Mouse (Mus musculus): ENCODE data around the gene Dip2c. TPM values are rescaled to one million over a fixed set of nuclear protein-coding genes. Genes with fewer than 3 reads are reported as not detected.

Dip2c gene
- total RNA-seq, 1 experiment from 2014 or later: 5.7 TPM

- no peak for ATAC-seq (replicated peaks in 1 of 2; ENCODE audit: insufficient read depth in 1 of 2, low FRiP score in 2 of 2, low TSS enrichment in 1 of 2, low read depth in 1 of 2, poor library complexity in 2 of 2, severe bottlenecking in 2 of 2)
Observed at GRCm38 (mm10) chr13:9568852-9569251, 292.5 kb downstream of the Dip2c start.

- no peak for ATAC-seq (replicated peaks in 1 of 2; ENCODE audit: insufficient read depth in 1 of 2, low FRiP score in 2 of 2, low TSS enrichment in 1 of 2, low read depth in 1 of 2, poor library complexity in 2 of 2, severe bottlenecking in 2 of 2)
Observed at GRCm38 (mm10) chr13:9576686-9577085, 300.4 kb downstream of the Dip2c start.

- ATAC-seq (replicated peaks in 1 of 2; ENCODE audit: insufficient read depth in 1 of 2, low FRiP score in 2 of 2, low TSS enrichment in 1 of 2, low read depth in 1 of 2, poor library complexity in 2 of 2, severe bottlenecking in 2 of 2): no peak
Observed at GRCm38 (mm10) chr13:9578456-9578855, 302.1 kb downstream of the Dip2c start.

GRCm38 (mm10) chr13:9581821-9582220 lies 305.5 kb downstream of the Dip2c start:
- ATAC-seq (replicated peaks in 1 of 2; ENCODE audit: insufficient read depth in 1 of 2, low FRiP score in 2 of 2, low TSS enrichment in 1 of 2, low read depth in 1 of 2, poor library complexity in 2 of 2, severe bottlenecking in 2 of 2): no peak

- no peak for ATAC-seq (replicated peaks in 1 of 2; ENCODE audit: insufficient read depth in 1 of 2, low FRiP score in 2 of 2, low TSS enrichment in 1 of 2, low read depth in 1 of 2, poor library complexity in 2 of 2, severe bottlenecking in 2 of 2)
Observed at GRCm38 (mm10) chr13:9583579-9583978, 307.3 kb downstream of the Dip2c start.

GRCm38 (mm10) chr13:9599334-9600096 lies 323.2 kb downstream of the Dip2c start:
- no peak for ATAC-seq (replicated peaks in 1 of 2; ENCODE audit: insufficient read depth in 1 of 2, low FRiP score in 2 of 2, low TSS enrichment in 1 of 2, low read depth in 1 of 2, poor library complexity in 2 of 2, severe bottlenecking in 2 of 2)

GRCm38 (mm10) chr13:9601350-9601749 lies 325.0 kb downstream of the Dip2c start:
- ATAC-seq (replicated peaks in 1 of 2; ENCODE audit: insufficient read depth in 1 of 2, low FRiP score in 2 of 2, low TSS enrichment in 1 of 2, low read depth in 1 of 2, poor library complexity in 2 of 2, severe bottlenecking in 2 of 2): no peak

- no peak for ATAC-seq (replicated peaks in 1 of 2; ENCODE audit: insufficient read depth in 1 of 2, low FRiP score in 2 of 2, low TSS enrichment in 1 of 2, low read depth in 1 of 2, poor library complexity in 2 of 2, severe bottlenecking in 2 of 2)
Observed at GRCm38 (mm10) chr13:9611229-9611628, 334.9 kb downstream of the Dip2c start.

GRCm38 (mm10) chr13:9632684-9633083 lies 356.4 kb downstream of the Dip2c start:
- no peak for ATAC-seq (replicated peaks in 1 of 2; ENCODE audit: insufficient read depth in 1 of 2, low FRiP score in 2 of 2, low TSS enrichment in 1 of 2, low read depth in 1 of 2, poor library complexity in 2 of 2, severe bottlenecking in 2 of 2)

- ATAC-seq (replicated peaks in 1 of 2; ENCODE audit: insufficient read depth in 1 of 2, low FRiP score in 2 of 2, low TSS enrichment in 1 of 2, low read depth in 1 of 2, poor library complexity in 2 of 2, severe bottlenecking in 2 of 2): no peak
Observed at GRCm38 (mm10) chr13:9635951-9636350, 359.6 kb downstream of the Dip2c start.

- ATAC-seq (replicated peaks in 1 of 2; ENCODE audit: insufficient read depth in 1 of 2, low FRiP score in 2 of 2, low TSS enrichment in 1 of 2, low read depth in 1 of 2, poor library complexity in 2 of 2, severe bottlenecking in 2 of 2): peak; percentile 59 to 76
Observed at GRCm38 (mm10) chr13:9636505-9636904, 360.2 kb downstream of the Dip2c start.

GRCm38 (mm10) chr13:9637949-9638348 lies 361.6 kb downstream of the Dip2c start:
- ATAC-seq (replicated peaks in 1 of 2; ENCODE audit: insufficient read depth in 1 of 2, low FRiP score in 2 of 2, low TSS enrichment in 1 of 2, low read depth in 1 of 2, poor library complexity in 2 of 2, severe bottlenecking in 2 of 2): no peak

GRCm38 (mm10) chr13:9648716-9649115 lies 372.4 kb downstream of the Dip2c start:
- no peak for ATAC-seq (replicated peaks in 1 of 2; ENCODE audit: insufficient read depth in 1 of 2, low FRiP score in 2 of 2, low TSS enrichment in 1 of 2, low read depth in 1 of 2, poor library complexity in 2 of 2, severe bottlenecking in 2 of 2)

GRCm38 (mm10) chr13:9649894-9650293 lies 373.6 kb downstream of the Dip2c start:
- no peak for ATAC-seq (replicated peaks in 1 of 2; ENCODE audit: insufficient read depth in 1 of 2, low FRiP score in 2 of 2, low TSS enrichment in 1 of 2, low read depth in 1 of 2, poor library complexity in 2 of 2, severe bottlenecking in 2 of 2)

GRCm38 (mm10) chr13:9650580-9650979 lies 374.3 kb downstream of the Dip2c start:
- ATAC-seq (replicated peaks in 1 of 2; ENCODE audit: insufficient read depth in 1 of 2, low FRiP score in 2 of 2, low TSS enrichment in 1 of 2, low read depth in 1 of 2, poor library complexity in 2 of 2, severe bottlenecking in 2 of 2): no peak

GRCm38 (mm10) chr13:9653018-9653417 lies 376.7 kb downstream of the Dip2c start:
- ATAC-seq (replicated peaks in 1 of 2; ENCODE audit: insufficient read depth in 1 of 2, low FRiP score in 2 of 2, low TSS enrichment in 1 of 2, low read depth in 1 of 2, poor library complexity in 2 of 2, severe bottlenecking in 2 of 2): no peak

- no peak for ATAC-seq (replicated peaks in 1 of 2; ENCODE audit: insufficient read depth in 1 of 2, low FRiP score in 2 of 2, low TSS enrichment in 1 of 2, low read depth in 1 of 2, poor library complexity in 2 of 2, severe bottlenecking in 2 of 2)
Observed at GRCm38 (mm10) chr13:9656613-9657012, 380.3 kb downstream of the Dip2c start.

- ATAC-seq (replicated peaks in 1 of 2; ENCODE audit: insufficient read depth in 1 of 2, low FRiP score in 2 of 2, low TSS enrichment in 1 of 2, low read depth in 1 of 2, poor library complexity in 2 of 2, severe bottlenecking in 2 of 2): no peak
Observed at GRCm38 (mm10) chr13:9660711-9661110, 384.4 kb downstream of the Dip2c start.

GRCm38 (mm10) chr13:9663593-9663992 lies 387.3 kb downstream of the Dip2c start:
- no peak for ATAC-seq (replicated peaks in 1 of 2; ENCODE audit: insufficient read depth in 1 of 2, low FRiP score in 2 of 2, low TSS enrichment in 1 of 2, low read depth in 1 of 2, poor library complexity in 2 of 2, severe bottlenecking in 2 of 2)

Measured in hematopoietic stem cell, adult 5-6 weeks (primary cell).